Mouse (Mus musculus): ENCODE measurements around the gene Padi1. TPM values are rescaled to one million over a fixed set of nuclear protein-coding genes. Genes with fewer than 3 reads are reported as not detected.

Gene Padi1
- total RNA-seq (2023) = not detected in 2 replicates

GRCm38 (mm10) chr4:140845666-140846065, at the start of gene Padi1:
Gene Padi1, minus strand, starts transcription at chr4:140845778.

GRCm38 (mm10) chr4:140810458-140811260, 34.9 kb downstream of the Padi1 start, which contains the start of gene Padi3:
Gene Padi3, minus strand, starts transcription at chr4:140810648.

GRCm38 (mm10) chr4:140774025-140774800, 71.4 kb downstream of the Padi1 start, which contains the start of gene Padi4:
Gene Padi4, minus strand, starts transcription at chr4:140774236.

Other genes starting within 250 kb of the Padi1 start
- 20.8 and 33.5 TPM in 2 replicates for gene Arhgef10l, start 179.8 kb downstream of the Padi1 start, total RNA-seq (2023)
- gene Rcc2, start 145.2 kb downstream of the Padi1 start, total RNA-seq (2023) = 52.5 and 60.6 TPM in 2 replicates
- 0.51 TPM in 1 of 2 replicates, not detected in the other for gene Padi6, start 103.1 kb downstream of the Padi1 start, total RNA-seq (2023)
- gene Padi4, start 71.5 kb downstream of the Padi1 start, total RNA-seq (2023) = 508 and 529 TPM in 2 replicates
- gene Padi3, start 35.1 kb downstream of the Padi1 start, total RNA-seq (2023) = 0.44 and 0.61 TPM in 2 replicates
- gene Padi2, start 60.6 kb upstream of the Padi1 start, total RNA-seq (2023) = 22.5 and 31.9 TPM in 2 replicates
- gene Sdhb, start 115.4 kb upstream of the Padi1 start, total RNA-seq (2023) = 64.7 and 69.5 TPM in 2 replicates
- gene Atp13a2, start 141.1 kb upstream of the Padi1 start, total RNA-seq (2023) = 41.5 and 52.2 TPM in 2 replicates
- not detected in 2 replicates for gene Mfap2, start 164.6 kb upstream of the Padi1 start, total RNA-seq (2023)
- 7.8 and 10.3 TPM in 2 replicates for gene Crocc, start 214.8 kb upstream of the Padi1 start, total RNA-seq (2023)
- gene Necap2, start 232.6 kb upstream of the Padi1 start, total RNA-seq (2023) = 79.8 and 82.2 TPM in 2 replicates
- gene Spata21, start 242.6 kb upstream of the Padi1 start, total RNA-seq (2023) = not detected in 2 replicates